Mouse (Mus musculus): ENCODE data around the gene Prkar2a.

Prkar2a gene

GRCm38 (mm10) chr9:108752142-108752920 is 63.2 kb downstream of the Prkar2a start:
- no peak for DNase-seq (ENCODE audit: low spot score in 2 of 2)

GRCm38 (mm10) chr9:108753326-108753725 is 64.2 kb downstream of the Prkar2a start:
- no peak for DNase-seq (ENCODE audit: low spot score in 2 of 2)

GRCm38 (mm10) chr9:108753976-108754375 is 64.9 kb downstream of the Prkar2a start:
- no peak for DNase-seq (ENCODE audit: low spot score in 2 of 2)

- no peak for DNase-seq (ENCODE audit: low spot score in 2 of 2)
These were observed 65.3 kb downstream of the Prkar2a start for GRCm38 (mm10) chr9:108754423-108754822.

- no peak for DNase-seq (ENCODE audit: low spot score in 2 of 2)
These were observed 68.3 kb downstream of the Prkar2a start for GRCm38 (mm10) chr9:108757406-108757805.

GRCm38 (mm10) chr9:108759121-108759520 is 70.0 kb downstream of the Prkar2a start:
- no peak for DNase-seq (ENCODE audit: low spot score in 2 of 2)

- DNase-seq (ENCODE audit: low spot score in 2 of 2): peak; percentile 31 to 51
These were observed 70.7 kb downstream of the Prkar2a start for GRCm38 (mm10) chr9:108759805-108760204.

- no peak for DNase-seq (ENCODE audit: low spot score in 2 of 2)
These were observed 72.4 kb downstream of the Prkar2a start for GRCm38 (mm10) chr9:108761561-108761960.

- DNase-seq (ENCODE audit: low spot score in 2 of 2): no peak
These were observed 75.9 kb downstream of the Prkar2a start for GRCm38 (mm10) chr9:108764971-108765370.

GRCm38 (mm10) chr9:108776614-108777013 is 87.5 kb downstream of the Prkar2a start:
- no peak for DNase-seq (ENCODE audit: low spot score in 2 of 2)

GRCm38 (mm10) chr9:108777276-108777675 is 88.2 kb downstream of the Prkar2a start:
- no peak for DNase-seq (ENCODE audit: low spot score in 2 of 2)

- no peak for DNase-seq (ENCODE audit: low spot score in 2 of 2)
These were observed 91.8 kb downstream of the Prkar2a start for GRCm38 (mm10) chr9:108780959-108781358.

GRCm38 (mm10) chr9:108781891-108782290 is 92.8 kb downstream of the Prkar2a start:
- no peak for DNase-seq (ENCODE audit: low spot score in 2 of 2)

GRCm38 (mm10) chr9:108782836-108783547 is 93.9 kb downstream of the Prkar2a start:
- DNase-seq (ENCODE audit: low spot score in 2 of 2): no peak

GRCm38 (mm10) chr9:108783548-108784463 is 94.7 kb downstream of the Prkar2a start, which contains the start of gene Ip6k2:
Gene Ip6k2 (plus strand): TSS chr9:108783796.
- DNase-seq (ENCODE audit: low spot score in 2 of 2): peak; percentile 85 to 92

GRCm38 (mm10) chr9:108785416-108785815 is 96.3 kb downstream of the Prkar2a start:
- no peak for DNase-seq (ENCODE audit: low spot score in 2 of 2)

- no peak for DNase-seq (ENCODE audit: low spot score in 2 of 2)
These were observed 97.4 kb downstream of the Prkar2a start for GRCm38 (mm10) chr9:108786494-108786893.

GRCm38 (mm10) chr9:108787080-108787479 is 98.0 kb downstream of the Prkar2a start:
- DNase-seq (ENCODE audit: low spot score in 2 of 2): no peak

- DNase-seq (ENCODE audit: low spot score in 2 of 2): no peak
These were observed 99.6 kb downstream of the Prkar2a start for GRCm38 (mm10) chr9:108788713-108789112.

GRCm38 (mm10) chr9:108792307-108792706 is 103.2 kb downstream of the Prkar2a start:
- DNase-seq (ENCODE audit: low spot score in 2 of 2): no peak

- DNase-seq (ENCODE audit: low spot score in 2 of 2): no peak
These were observed 103.6 kb downstream of the Prkar2a start for GRCm38 (mm10) chr9:108792730-108793129.

GRCm38 (mm10) chr9:108795281-108795680 is 106.2 kb downstream of the Prkar2a start:
- no peak for DNase-seq (ENCODE audit: low spot score in 2 of 2)
